Mouse (Mus musculus): ENCODE measurements around the gene Piezo1. TPM values are rescaled to one million over a fixed set of nuclear protein-coding genes. Genes with fewer than 3 reads are reported as not detected.
A peak's percentile ranks its signal among the peaks of the same experiment; 100 is the strongest.

Gene Piezo1
- total RNA-seq, 2 experiments from 2014 or later: 14.1 to 28.4 TPM

DNA sequence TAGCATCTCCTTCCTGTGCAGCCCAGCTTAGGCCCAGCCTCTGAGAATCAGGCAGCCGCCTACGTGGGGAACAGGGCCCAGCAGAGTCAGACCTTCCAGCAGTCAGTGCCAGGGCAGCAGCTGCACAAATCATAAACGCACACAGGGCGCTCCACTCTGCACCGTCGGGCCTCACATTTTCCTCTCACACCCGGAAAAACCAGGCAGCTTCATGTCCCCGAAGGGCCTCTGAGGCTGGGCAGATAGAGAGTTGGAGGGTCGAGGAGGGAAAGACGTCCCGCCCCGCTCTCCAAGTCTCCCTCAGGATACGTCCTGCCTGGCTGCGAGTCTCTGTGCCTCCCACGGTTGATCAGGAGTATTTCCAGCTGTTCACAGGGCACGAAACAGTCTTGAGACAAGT lies 39.6 kb downstream of the Piezo1 start:
- no peak for DNase-seq (ENCODE audit: low spot score in 2 of 2)

DNA sequence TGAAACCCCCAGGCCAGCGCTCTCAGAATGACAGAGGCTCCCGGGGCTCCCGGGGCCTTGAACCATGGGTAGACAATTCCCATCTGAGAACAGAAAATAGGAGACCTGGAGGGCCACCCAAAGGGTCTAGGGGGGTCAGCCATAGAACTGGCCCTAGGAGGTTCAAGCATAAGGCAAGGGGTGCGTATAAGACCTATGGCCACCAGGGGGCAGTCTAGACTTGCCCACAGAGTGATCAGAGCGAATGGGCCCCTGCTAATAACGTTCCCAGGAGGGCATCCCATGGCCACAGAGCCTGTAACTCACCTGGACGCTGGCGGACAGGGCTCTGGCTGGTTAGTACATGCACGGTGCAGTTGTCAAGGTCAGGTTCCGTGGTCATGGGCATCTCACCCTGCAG lies 50.3 kb downstream of the Piezo1 start:
- DNase-seq (ENCODE audit: low spot score in 2 of 2): peak; percentile 75 to 76

DNA sequence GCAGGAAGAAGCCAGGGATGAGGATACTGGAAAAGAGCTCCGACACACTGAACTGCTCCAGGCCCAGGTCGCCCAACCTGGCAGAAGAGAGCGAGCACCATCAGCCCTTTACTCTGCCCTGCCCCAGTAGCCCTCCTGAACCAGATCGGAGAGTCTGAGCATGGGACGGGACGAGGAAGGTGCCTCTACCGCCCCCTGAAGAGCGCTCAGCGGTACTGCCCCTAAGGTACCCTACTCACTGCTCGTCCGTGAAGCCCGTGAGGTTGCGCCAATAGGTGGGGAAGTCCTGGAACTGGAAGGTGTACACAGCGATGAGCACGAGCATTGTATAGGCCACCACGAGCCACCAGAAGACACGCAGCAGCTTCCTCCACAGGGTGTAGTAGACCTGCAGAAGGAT lies 53.2 kb downstream of the Piezo1 start:
- no peak for DNase-seq (ENCODE audit: low spot score in 2 of 2)

DNA sequence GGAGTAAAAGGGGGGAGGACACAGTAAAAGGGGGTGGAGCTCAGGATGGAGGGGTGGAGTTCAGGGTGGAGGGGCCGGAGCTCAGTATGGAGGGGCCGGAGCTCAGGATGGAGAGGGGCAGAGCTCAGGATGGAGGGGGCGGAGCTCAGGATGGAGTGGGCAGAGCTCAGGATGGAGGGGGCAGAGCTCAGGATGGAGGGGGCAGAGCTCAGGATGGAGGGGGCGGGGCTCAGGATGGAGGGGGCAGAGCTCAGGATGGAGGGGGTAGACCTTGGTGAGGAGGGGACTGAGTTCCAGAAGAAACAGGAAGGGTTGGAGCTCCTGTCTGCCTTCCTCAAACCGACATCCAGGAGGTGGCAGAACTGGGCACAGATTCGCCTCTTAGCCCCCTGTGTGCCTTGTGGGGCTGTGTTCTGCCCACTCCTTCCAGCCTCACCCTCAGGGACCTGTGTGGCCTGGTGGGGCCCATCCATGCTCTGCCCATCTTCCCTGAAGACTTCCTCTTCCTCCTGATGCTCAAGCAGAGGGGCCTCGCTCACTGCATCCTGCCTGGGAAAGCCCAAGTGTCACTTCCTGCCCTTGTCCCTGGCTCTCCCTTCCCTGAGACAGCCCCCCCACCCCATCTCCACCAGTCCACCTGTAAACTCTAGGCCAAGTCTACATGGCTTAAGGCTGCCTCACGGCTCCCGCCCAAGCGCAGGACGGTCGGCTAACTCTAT lies 54.0 kb downstream of the Piezo1 start:
- DNase-seq (ENCODE audit: low spot score in 2 of 2): no peak

DNA sequence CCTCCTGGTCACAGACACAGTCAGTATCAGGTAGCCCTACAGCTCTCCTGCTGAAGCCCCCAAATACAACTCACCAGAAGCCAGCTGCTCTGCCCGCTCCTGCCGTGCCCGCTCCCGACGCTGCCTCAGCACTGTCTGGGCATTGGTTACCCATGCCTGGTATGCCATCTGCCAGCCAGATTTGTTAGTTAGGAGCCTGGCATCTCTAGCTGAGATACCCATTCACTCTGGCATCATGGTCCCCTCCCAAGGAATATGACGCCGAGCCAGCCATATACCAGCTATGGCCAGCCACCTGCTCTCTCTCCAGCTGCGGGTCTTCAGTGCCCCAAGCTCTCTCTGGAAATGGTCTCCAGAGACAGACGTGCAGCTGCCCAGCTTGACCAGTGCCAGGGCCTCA lies 62.7 kb downstream of the Piezo1 start:
- no peak for DNase-seq (ENCODE audit: low spot score in 2 of 2)

DNA sequence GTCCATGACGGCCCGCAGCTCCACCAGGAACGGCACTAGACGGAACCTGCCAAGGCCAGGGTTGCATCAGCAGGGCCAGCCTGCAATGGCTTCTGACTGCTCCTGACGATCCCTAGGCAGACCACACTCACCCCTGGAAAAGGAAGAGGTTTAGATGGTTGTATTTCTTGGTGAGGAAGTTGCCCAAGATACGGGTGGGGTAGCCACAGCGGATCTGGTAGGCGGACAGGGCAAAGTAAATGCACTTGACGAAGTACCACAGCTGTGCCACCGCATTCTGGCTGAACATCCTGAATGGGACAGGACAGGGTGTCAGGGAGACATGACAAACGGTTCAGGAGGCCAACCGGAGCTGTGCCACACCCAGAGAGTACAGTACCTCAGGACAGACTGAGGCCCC lies 66.3 kb downstream of the Piezo1 start:
- no peak for DNase-seq (ENCODE audit: low spot score in 2 of 2)

- no peak for DNase-seq (ENCODE audit: low spot score in 2 of 2)
Measured at GRCm38 (mm10) chr8:122483877-122484276, 67.3 kb downstream of the Piezo1 start.

- no peak for DNase-seq (ENCODE audit: low spot score in 2 of 2)
Measured at GRCm38 (mm10) chr8:122482448-122482847, 68.7 kb downstream of the Piezo1 start.

GRCm38 (mm10) chr8:122475580-122476320 lies 75.4 kb downstream of the Piezo1 start, which contains the start of the genes Rnf166 and Ctu2:
Gene Rnf166, minus strand, starts transcription at chr8:122476064.
Gene Ctu2, plus strand, starts transcription at chr8:122476143.
- peak; percentile 98 for DNase-seq (ENCODE audit: low spot score in 2 of 2)

DNA sequence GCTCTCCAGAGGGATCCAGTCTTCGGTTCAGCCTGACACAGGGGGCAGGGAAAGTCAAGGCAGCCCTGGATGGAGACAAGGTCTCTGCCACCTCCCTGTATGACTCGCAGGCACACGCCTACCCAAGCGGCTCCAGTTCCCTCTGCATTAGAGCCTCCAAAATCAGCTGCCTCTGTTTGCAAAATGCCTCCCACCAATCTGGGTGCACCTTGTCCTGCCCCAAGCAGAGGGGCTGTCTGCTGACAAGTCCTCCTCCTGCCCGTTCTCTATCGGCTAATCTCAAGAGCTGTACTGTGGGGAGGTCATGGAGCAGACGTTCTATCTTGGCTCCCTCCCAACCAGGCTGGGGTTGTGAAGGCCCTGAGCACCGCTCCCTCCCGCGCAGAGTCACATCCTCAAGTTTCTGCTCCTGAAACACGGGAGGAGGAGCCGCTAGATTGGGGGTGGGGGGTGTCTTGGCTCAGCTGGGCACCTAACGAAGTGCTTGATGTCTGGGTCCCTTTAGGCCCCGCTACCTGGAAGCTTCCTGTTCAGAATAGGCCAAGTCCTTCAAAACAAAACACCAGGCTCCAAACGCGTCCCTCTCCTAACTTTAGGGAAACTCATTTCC lies 76.1 kb downstream of the Piezo1 start:
- peak in 1 of 2 experiments; percentile 51 for DNase-seq (ENCODE audit: low spot score in 2 of 2)

- no peak for DNase-seq (ENCODE audit: low spot score in 2 of 2)
Measured at GRCm38 (mm10) chr8:122473911-122474421, 77.2 kb downstream of the Piezo1 start.

DNA sequence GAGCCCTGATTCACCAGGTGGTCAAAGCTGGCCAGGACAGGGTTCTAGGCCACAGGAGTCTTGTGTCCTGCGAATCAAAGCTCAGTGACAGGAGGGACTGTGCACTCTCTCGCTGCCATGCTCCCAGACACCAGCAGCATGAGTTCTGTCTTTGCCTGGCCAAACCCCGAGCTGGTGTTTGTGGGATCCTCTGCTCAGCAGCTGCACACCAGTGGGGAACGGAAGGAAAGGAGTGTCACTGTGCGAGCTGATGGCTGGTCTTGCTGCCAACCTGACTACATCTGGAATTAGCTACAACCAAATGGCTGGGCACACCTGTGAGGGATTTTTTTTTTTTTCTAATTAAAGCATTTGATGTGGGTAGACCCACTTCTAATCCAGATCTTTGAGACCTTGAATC lies 80.4 kb downstream of the Piezo1 start:
- DNase-seq (ENCODE audit: low spot score in 2 of 2): no peak

- no peak for DNase-seq (ENCODE audit: low spot score in 2 of 2)
Measured at GRCm38 (mm10) chr8:122469965-122470364, 81.2 kb downstream of the Piezo1 start.

DNA sequence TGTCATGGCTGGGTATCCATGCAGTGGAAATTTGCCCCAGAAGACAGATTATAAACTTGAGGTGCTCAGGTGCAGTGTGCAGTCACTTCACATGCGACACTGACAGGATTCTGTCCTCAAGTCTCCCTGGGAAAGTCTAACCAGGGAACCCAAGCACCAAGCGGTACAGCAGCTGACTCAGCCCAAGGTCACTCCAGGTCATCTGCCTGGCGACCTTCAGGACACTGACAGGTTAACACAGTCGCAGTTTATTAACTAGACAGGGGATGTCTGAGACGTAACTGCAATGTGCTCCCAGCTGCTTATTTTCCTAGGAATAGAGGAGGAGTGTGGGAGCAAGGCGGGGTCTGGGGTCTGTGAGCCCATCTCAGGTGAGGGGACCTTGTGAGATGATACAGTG lies 81.7 kb downstream of the Piezo1 start:
- DNase-seq (ENCODE audit: low spot score in 2 of 2): no peak

GRCm38 (mm10) chr8:122467816-122468215 lies 83.3 kb downstream of the Piezo1 start:
- no peak for DNase-seq (ENCODE audit: low spot score in 2 of 2)

- no peak for DNase-seq (ENCODE audit: low spot score in 2 of 2)
Measured at GRCm38 (mm10) chr8:122464985-122465384, 86.1 kb downstream of the Piezo1 start.

DNA sequence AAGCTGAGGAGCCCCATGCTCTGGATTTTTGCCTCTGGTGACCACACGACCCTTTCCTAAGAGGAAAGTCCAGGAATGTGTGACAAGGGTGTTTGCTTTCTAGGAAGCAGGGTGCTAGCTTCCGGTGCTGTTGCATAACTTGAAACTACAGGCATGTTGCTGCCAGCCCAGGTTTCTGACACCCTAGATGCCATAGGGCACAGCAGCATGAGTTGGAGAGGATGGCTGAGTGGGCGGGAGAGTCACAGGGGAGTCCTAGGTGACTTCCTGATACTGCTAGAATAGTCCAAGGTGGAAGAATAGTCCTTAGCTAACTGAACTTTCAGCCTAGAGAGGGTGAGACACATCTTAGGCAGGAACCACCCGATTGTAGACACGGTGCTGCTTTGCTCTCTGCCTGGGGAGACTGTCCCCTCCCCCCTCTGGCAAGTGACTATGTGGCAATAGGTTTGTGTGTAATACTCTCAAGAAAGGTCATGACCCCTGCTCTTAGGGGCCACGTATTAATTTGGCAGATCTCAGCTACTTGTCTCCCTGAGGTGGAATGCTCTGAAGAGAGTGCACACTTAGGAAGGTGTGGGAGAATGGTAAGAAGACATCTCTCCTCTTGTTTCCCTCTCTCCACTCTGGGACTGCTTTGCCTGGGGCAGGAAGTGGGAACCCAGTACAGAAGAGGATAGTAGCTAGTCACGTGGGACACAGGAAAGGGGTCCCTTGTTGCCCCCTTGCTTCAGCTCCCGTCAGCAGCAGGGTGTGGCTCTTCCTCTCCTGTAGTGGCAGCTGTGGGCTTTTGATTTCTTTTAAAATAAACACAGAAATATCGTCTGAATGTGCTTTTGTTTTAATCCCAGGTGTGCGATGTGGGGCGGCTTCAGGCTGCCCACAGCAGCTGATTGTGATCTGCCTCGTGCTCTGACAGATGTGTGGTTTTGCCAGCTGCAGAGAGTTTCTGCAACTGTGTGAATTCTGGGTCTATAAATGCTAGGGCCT lies 87.2 kb downstream of the Piezo1 start:
- no peak for DNase-seq (ENCODE audit: low spot score in 2 of 2)

- no peak for DNase-seq (ENCODE audit: low spot score in 2 of 2)
Measured at GRCm38 (mm10) chr8:122462510-122462909, 88.6 kb downstream of the Piezo1 start.

- no peak for DNase-seq (ENCODE audit: low spot score in 2 of 2)
Measured at GRCm38 (mm10) chr8:122461473-122462148, 89.5 kb downstream of the Piezo1 start.
